Mouse (Mus musculus) hindbrain, postnatal 0 days (tissue): Measurements from ENCODE around the gene Mthfr. TPM values are rescaled to one million over a fixed set of nuclear protein-coding genes. Genes with fewer than 3 reads are reported as not detected.

Source experiments
- ATAC-seq: fragments of 200-750 bp; cut with Nextera tagmentation; 2 replicates; pipeline ENCODE4 v1.8.0; 2017; ENCODE audit warnings: mild to moderate bottlenecking, moderate TSS enrichment, moderate library complexity
- DNase-seq: peaks from one replicate; pipeline ENCODE4 v3.0.0-alpha.2; 2015; ENCODE audit warnings: low spot score
- H3K27ac ChIP-seq: fragments of 300-500 bp; sonication (generic); 2 replicates; pipeline ENCODE4 v1.5.1; 2014; ENCODE audit warnings: mild to moderate bottlenecking
- H3K27me3 ChIP-seq: fragments of 300-500 bp; sonication (generic); 2 replicates; pipeline ENCODE4 v1.6.1; 2014; ENCODE audit warnings: low read length, mixed read lengths; ENCODE audit not compliant: insufficient read depth
- H3K36me3 ChIP-seq: fragments of 300-500 bp; sonication (generic); 2 replicates; pipeline ENCODE4 v1.6.1; 2014; ENCODE audit warnings: low read length, mixed read lengths; ENCODE audit not compliant: insufficient read depth
- H3K4me1 ChIP-seq: fragments of 300-500 bp; sonication (generic); 2 replicates; pipeline ENCODE4 v1.6.1; 2014; ENCODE audit warnings: antibody characterized with exemption, low read length, mixed read lengths; ENCODE audit not compliant: insufficient read depth
- H3K4me2 ChIP-seq: fragments of 300-500 bp; sonication (generic); 2 replicates; pipeline ENCODE4 v1.6.1; 2014; ENCODE audit warnings: low read depth, mild to moderate bottlenecking, low read length, moderate library complexity, mixed read lengths
- H3K4me3 ChIP-seq: fragments of 300-500 bp; sonication (generic); 2 replicates; pipeline ENCODE4 v1.5.1; 2014; ENCODE audit warnings: low read length
- H3K9ac ChIP-seq: fragments of 300-500 bp; sonication (generic); replicated peaks from 2 replicates; pipeline ENCODE4 v1.6.1; 2014; ENCODE audit warnings: mild to moderate bottlenecking, low read length, moderate library complexity, mixed read lengths
- H3K9me3 ChIP-seq: fragments of 300-500 bp; sonication (generic); 2 replicates; pipeline ENCODE4 v1.6.1; 2016; ENCODE audit warnings: low read length, mixed read lengths
- CTCF ChIP-seq: IDR thresholded peaks from 2 replicates; pipeline ENCODE4 v1.5.1; 2016; ENCODE audit warnings: antibody characterized with exemption, control low read depth, low read depth
- WGBS: fragments of 180-500 bp; shearing (Covaris S2); extraction: QIAGEN DNeasy Blood & Tissue Kit; methylation state at CpG from one replicate; pipeline ENCODE4 v1.1.7; 2014; 5-methylcytosine and 5-hydroxymethylcytosine counted together
- polyA plus RNA-seq: library from polyadenylated mRNA; unstranded; fragments of >200 nt; fragmentation: Nextera tagmentation; extraction: Ambion mirVana; gene quantifications from 2 replicates; pipeline ENCODE4 v1.2.1, GENCODE M21; 2015
- total RNA-seq: library from RNA; depleted of rRNA; stranded (reverse); fragments of >200 nt; gene quantifications from 2 replicates; pipeline ENCODE4 v1.2.3, GENCODE M21; 2014

Gene Mthfr
- total and polyA plus RNA-seq, 2 experiments from 2014 or later = 9.3 to 52.4 TPM

GRCm38 (mm10) chr4:148054961-148055695 is 16.3 kb downstream of the Mthfr start:
- WGBS = 90% methylated on average over 21 of the region's 21 CpGs
- no peak for ATAC-seq

DNA sequence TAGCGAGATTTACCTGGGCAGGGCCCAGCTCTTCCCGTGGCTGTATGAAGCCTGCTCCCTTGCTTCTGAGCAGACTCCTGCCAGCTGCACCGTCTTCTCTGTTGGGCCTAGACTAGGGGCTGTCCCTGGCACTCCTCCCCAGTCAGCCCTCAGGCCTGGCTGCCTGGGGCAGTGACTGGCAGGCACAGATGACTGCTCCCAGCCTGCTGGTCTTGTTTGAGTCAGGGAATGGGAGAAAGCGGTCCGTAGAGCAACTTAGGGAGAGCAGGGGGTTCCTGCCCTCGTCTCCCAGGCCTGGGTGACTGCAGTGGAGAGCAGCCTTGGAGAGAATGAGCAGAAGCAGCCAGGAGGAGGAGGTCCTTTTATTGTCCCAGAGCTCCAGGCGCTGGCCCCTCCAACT is 17.4 kb downstream of the Mthfr start:
- 66% methylated on average over 7 of the region's 7 CpGs for WGBS
- Histone ChIP-seq H3K36me3 (peaks cover 56% of the 10 kb centered on the region), H3K4me2 (no peak overlapping the region), H3K4me3 (no peak overlapping the region), H3K9ac (no peak overlapping the region), H3K27ac (no peak overlapping the region), H3K27me3 (no peaks in the 10 kb centered on the region), H3K4me1 (no peaks in the 10 kb centered on the region), H3K9me3 (no peaks in the 10 kb centered on the region)
- ATAC-seq (no peak), DNase-seq (no peak)
- no peak for TF ChIP-seq CTCF

More at GRCm38 (mm10) chr4:148054961-148055695, 16.3 kb downstream of the Mthfr start:
- no peaks in the 10 kb centered on the region for H3K4me1 ChIP-seq
- H3K36me3 ChIP-seq = peaks cover 61% of the 10 kb centered on the region
- no peak overlapping the region for H3K4me3 ChIP-seq
- H3K9ac ChIP-seq = no peak overlapping the region
- no peak for DNase-seq
- no peaks in the 10 kb centered on the region for H3K27me3 ChIP-seq
- no peaks in the 10 kb centered on the region for H3K9me3 ChIP-seq
- H3K27ac ChIP-seq = no peak overlapping the region
- H3K4me2 ChIP-seq = no peak overlapping the region
- TF ChIP-seq CTCF = no peak

GRCm38 (mm10) chr4:148056801-148057200 is 17.9 kb downstream of the Mthfr start:
- ATAC-seq = no peak
- 72% methylated on average over 4 of the region's 4 CpGs for WGBS
- H3K27ac ChIP-seq = no peak overlapping the region
- H3K27me3 ChIP-seq = no peaks in the 10 kb centered on the region
- peak; percentile 25 for DNase-seq
- H3K4me3 ChIP-seq = no peak overlapping the region
- H3K9ac ChIP-seq = no peak overlapping the region
- TF ChIP-seq CTCF = no peak
- no peaks in the 10 kb centered on the region for H3K4me1 ChIP-seq
- H3K9me3 ChIP-seq = no peaks in the 10 kb centered on the region
- peaks cover 51% of the 10 kb centered on the region for H3K36me3 ChIP-seq
- H3K4me2 ChIP-seq = no peak overlapping the region

DNA sequence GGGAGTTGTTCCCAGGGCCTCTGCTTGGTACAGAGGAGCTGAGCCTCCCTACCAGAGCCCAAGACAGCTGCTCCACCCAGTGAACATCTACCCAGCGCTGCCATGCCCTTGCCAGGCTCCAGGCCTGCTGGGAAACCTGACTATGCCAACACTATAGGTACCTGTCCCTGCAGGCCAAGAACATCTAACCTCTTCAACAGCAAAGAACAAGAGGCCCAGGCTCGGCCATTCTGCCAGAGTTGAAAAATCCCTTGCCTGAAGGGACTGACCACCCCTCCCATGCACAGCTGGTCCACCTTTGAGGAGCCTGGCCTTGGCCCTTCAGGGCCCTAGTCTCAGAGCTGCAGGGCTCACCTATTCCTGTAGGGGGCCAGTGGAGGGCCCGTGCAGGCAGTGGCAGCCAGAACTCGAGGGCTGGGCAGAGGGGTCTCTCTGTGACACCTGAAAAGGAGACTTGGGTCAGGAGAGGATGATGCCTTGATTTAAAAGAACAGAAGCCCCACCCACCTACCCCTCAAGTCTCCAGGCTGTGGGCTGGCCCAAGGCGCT is 18.9 kb downstream of the Mthfr start:
- Histone ChIP-seq H3K27ac (0 out of 2 replicates have a peak overlapping the region, but pooled peaks have one; percentile 2), H3K27me3 (no peaks in the 10 kb centered on the region), H3K4me2 (no peak overlapping the region), H3K9ac (no peak overlapping the region), H3K4me3 (no peak overlapping the region), H3K36me3 (peaks cover 42% of the 10 kb centered on the region), H3K9me3 (no peaks in the 10 kb centered on the region), H3K4me1 (no peaks in the 10 kb centered on the region)
- WGBS = 64% methylated on average over 5 of the region's 5 CpGs
- ATAC-seq (no peak), DNase-seq (no peak)
- TF ChIP-seq CTCF = no peak

DNA sequence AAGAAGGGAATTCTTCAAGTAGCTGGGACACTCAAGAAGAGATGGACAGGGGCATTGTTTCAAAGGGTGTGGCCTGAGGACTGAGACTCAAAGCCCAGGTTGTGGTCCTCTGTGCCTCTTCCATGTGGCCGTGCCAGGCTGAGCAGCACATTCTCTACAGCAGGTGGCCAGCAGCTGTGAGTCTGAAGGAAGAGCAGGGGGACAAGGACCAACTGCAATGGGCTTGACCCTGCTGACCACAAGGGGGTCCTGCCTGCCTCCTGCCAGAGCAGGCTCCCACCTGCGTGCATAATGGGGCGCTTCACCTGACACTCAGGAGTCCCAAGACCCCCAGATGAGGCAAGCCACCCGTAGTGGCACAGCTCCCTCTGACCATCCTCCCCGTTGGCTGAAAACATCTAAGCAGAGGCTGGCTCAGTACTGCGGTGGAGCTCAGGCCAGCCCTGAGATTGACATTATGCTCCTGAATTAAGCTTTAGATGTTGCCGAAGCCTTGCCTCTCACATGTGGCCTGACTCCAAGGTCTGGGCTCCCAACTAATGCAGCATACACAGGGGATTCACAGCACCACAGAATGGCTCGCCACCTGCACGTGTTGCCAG is 19.4 kb downstream of the Mthfr start:
- 84% methylated on average over 9 of the region's 9 CpGs for WGBS
- H3K4me2 ChIP-seq = no peak overlapping the region
- no peak for DNase-seq
- no peak for ATAC-seq
- no peak; the same call in 1 of the 2 replicates for TF ChIP-seq CTCF
- H3K36me3 ChIP-seq = peaks cover 38% of the 10 kb centered on the region
- H3K27ac ChIP-seq = no peak overlapping the region
- H3K27me3 ChIP-seq = no peaks in the 10 kb centered on the region
- H3K9me3 ChIP-seq = no peaks in the 10 kb centered on the region
- H3K4me3 ChIP-seq = no peak overlapping the region
- no peak overlapping the region for H3K9ac ChIP-seq
- no peaks in the 10 kb centered on the region for H3K4me1 ChIP-seq

DNA sequence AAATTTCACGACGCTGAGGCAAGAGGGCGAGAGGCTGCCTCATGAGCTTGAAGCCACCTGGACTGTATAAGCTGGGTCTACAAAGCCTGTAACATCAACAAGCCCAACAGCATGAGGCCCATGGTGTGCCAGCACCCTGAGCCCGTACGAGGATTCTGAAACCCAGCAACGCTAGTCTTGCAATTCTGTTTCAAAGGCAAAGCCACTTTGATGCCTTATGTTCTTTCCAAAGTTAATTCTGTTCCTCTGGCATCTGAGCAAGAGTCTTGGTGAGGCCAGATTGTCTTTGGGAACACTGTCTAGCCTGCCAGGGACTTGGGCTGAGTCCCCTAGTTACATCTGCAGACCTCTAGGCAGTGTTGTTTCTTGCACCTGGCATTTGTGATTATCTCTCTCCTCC is 20.1 kb downstream of the Mthfr start:
- Histone ChIP-seq H3K4me3 (no peak overlapping the region), H3K9me3 (no peaks in the 10 kb centered on the region), H3K4me2 (no peak overlapping the region), H3K27me3 (no peaks in the 10 kb centered on the region), H3K4me1 (no peaks in the 10 kb centered on the region), H3K36me3 (peaks cover 31% of the 10 kb centered on the region), H3K27ac (no peak overlapping the region), H3K9ac (no peak overlapping the region)
- no peak for DNase-seq
- ATAC-seq = no peak
- no peak for TF ChIP-seq CTCF
- WGBS = 81% methylated on average over 6 of the region's 6 CpGs
